Mouse (Mus musculus): ENCODE data around the gene Ddah1.

Ddah1 gene

GRCm38 (mm10) chr3:145758561-145759378, at the start of gene Ddah1:
Ddah1 (plus strand) TSS chr3:145758675.
- DNase-seq: peak; percentile 74 to 87

GRCm38 (mm10) chr3:145715923-145716322, 42.6 kb upstream of the Ddah1 start:
- no peak for DNase-seq

DNA sequence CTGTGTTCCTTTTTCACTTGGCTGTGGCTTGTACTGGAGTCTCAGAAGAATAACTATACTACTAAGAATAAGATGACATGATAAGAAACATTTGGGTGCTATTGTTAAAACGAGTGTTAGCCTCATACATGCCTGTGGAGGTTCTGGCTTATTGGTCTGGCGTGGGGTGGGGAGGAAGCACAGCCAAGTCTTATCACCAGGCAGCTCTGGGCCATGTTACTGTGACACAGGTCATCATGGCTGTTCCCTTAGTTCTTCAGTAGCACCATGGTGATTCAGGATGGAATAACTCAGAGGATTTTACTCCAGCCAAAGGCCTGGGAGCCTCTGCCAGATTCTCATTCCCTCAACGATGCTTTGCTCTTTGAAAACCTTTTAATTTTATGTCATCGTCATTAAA, 38.8 kb upstream of the Ddah1 start:
- peak in 1 of 2 experiments; percentile 27 for DNase-seq

- no peak for DNase-seq
These were observed 33.4 kb upstream of the Ddah1 start for GRCm38 (mm10) chr3:145725078-145725477.

- peak in 1 of 2 experiments; percentile 43 for DNase-seq
These were observed 30.1 kb upstream of the Ddah1 start for GRCm38 (mm10) chr3:145728336-145728735.

- DNase-seq: peak; percentile 46 to 55
These were observed 28.9 kb upstream of the Ddah1 start for GRCm38 (mm10) chr3:145729531-145729930.

DNA sequence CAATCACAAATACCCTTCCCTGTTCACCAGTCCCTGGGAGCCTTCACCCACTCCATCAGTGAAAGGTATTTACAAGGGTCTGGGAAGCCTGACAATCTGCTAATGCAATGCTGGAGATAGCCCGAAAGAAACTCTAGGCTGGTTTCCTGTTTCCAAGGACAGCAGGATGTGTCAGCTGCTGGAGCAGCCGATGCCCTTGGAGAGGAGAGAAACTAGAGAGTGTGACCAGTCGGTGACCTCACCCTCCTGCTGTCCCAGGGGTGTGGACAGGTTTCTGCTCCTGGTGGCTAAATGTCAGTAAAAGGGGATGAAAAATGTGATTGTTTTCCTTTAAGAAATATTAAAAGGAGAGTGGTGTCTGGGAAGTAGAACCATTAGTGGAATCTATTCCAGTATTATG, 28.4 kb upstream of the Ddah1 start:
- peak; percentile 13 to 37 for DNase-seq

DNA sequence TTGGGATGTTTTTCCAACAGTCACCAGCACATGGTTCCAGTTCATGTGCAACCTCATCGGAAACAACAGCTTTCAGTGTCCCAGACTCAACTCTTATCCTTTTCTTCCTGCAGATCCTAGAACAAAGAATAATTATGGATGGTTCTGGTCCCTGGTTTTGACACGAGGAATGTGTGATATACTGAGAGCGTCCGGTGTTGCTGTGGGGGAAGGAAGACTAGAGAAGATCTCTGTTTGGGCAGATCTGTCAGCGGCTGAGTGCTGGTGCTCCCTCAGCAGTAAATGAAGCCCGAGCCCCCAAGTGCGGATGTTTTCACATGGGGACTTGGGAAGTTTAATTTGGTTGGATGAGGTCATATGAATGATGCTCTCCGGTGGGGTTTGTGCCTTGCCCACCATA, 23.6 kb upstream of the Ddah1 start:
- DNase-seq: peak; percentile 15 to 61

GRCm38 (mm10) chr3:145736562-145736961, 21.9 kb upstream of the Ddah1 start:
- no peak for DNase-seq

GRCm38 (mm10) chr3:145738662-145739061, 19.8 kb upstream of the Ddah1 start:
- no peak for DNase-seq

- no peak for DNase-seq
These were observed 18.6 kb upstream of the Ddah1 start for GRCm38 (mm10) chr3:145739904-145740303.

DNA sequence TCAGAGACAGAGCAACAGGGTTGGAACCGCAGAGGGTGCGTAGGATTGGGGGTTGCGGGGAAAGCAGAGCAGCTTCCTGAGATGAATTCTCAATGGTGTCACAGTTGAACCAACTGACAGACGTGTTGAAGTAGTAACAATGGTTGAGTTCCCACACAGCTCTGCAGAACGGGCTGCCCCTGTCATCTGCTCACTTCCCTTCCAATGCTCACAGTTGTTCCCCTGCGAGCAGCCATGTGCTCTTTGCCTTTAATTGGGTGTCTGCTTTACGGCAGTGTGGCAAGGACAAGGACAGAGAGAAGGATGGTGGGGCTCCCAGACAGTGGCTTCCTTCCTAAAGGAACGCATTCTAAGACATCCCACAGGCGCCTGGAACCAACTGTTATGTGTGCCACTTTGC, 15.4 kb upstream of the Ddah1 start:
- DNase-seq: no peak

- no peak for DNase-seq
These were observed 14.9 kb upstream of the Ddah1 start for GRCm38 (mm10) chr3:145743476-145744027.

DNA sequence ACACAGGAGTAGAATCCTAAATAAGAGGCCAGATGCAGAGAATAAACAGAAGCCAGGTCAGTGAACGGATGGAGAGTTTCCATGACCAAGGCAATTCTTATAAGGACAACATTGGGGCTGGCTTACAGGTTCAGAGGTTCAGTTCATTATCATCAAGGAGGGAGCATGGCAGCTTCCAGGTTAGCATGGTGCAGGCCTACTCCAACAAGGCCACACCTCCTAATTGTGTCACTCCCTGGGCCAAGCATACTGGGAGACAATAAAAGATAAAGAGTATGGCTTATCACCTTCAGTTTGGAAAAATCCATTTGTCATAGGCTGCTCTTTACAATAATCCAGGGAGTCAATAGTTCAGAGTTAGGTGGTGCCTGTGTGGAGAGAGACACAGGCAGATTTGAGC, 9.8 kb upstream of the Ddah1 start:
- DNase-seq: no peak

- no peak for DNase-seq
These were observed 2.0 kb upstream of the Ddah1 start for GRCm38 (mm10) chr3:145756457-145756856.

DNA sequence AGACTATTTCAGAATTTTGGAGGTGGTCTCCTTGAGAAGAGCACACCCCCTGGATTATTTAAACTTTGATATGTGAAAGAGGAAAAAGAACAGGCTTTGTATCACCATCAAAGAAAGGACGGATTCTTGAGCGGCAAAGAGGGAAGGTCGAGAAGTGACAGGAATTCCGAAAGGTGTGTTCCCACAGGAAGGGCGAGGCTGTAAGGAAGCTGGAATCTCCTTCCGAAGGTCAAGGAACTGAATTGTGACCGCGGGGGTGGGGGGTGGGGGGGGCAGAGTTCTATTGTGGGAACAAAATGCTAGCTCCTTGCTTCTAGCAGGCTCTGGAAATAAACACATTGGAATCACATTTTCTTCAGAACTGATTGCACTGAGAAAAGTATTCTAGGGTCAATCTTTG, 1.3 kb upstream of the Ddah1 start:
- peak in 1 of 2 experiments; percentile 40 for DNase-seq

DNA sequence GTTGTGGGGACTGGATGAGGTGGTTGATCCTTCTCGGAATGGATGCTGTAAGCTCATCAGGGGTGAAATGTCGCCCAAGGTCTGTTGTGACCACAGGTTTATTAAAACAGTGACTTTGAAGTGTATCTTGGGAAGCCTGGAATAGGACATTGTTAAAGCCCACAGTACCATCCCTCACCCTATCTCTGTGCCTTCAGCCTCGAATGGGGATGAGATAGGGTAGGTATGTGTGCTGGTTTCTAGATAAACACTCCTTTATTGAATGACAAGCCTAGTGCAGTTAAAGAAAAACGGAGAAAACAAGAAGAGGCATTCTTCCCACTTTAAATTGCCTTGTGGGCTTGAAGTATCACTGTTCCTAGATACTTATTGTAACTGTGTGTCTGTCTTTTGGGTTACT, 631 bp upstream of the Ddah1 start:
- no peak for DNase-seq

GRCm38 (mm10) chr3:145759379-145760209, 1.1 kb downstream of the Ddah1 start:
- no peak for DNase-seq

DNA sequence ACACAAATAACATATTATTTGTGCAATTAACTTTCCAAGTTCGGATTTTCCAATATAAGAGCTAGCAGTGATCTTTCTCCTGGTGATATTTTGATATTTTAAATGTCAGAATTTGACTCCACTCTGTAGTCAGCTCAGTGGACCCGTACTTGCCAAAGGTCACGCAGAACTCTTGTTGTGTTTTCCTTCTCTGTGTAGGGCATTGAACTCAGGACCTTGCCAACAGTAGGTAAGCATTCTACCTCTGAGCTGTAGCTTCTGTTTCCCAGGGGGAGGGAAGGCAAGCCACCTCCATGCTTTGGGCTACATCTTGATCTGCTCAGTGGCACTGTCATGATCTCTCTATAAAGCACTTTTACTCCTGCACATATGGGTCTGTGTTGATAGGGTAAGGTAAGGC, 2.1 kb downstream of the Ddah1 start:
- DNase-seq: no peak

DNA sequence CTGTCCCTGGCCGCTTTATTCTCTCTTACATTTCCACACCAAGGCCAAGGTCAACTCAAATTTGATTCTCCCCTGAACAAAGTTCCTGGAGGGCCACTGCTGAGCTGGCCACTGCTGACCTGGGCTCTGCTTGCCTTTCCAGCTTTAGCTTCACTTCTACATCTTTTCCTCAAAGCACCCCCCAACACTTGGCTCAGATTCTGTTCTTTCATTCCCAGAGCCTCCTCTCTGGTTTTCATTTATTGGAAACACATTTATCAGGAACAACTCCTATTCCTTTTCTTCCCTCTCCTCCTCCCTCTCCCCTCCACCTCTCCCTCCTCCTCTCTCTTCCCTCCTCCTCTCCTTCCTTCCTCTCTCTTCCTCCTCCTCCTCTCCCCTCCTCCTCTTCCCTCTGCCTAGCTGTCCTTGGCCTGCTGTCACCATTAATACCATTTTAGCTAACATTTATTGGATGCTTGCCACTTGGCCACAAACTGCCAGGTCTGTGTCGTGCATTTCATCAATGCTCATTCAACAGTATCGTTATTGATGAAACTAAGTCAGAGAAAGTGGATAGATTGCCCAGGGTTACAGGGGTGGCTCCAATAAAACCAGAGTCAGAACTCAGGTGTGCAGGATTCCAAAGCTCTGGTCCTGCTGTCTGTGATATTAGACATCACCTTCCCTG, 3.2 kb downstream of the Ddah1 start:
- DNase-seq: no peak

GRCm38 (mm10) chr3:145762957-145763641, 4.6 kb downstream of the Ddah1 start:
- no peak for DNase-seq

DNA sequence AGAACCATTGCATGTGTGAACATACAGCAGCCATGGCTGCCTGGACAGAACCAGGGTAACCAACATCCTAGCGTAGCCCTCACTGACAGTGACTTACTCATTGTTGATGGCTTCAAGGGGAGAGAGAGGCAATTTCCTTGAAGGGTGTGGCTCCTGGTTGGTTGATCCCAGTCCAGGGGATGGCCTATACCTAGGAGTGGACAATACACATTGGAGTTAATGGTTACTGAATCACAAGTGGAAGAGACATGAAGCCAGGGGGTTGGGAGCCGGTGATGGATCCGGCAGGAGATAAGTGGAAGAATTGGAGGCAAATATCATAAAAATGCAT, 5.1 kb downstream of the Ddah1 start:
- DNase-seq: no peak

GRCm38 (mm10) chr3:145764416-145764815, 5.9 kb downstream of the Ddah1 start:
- no peak for DNase-seq
